In the genomic region with DNA sequence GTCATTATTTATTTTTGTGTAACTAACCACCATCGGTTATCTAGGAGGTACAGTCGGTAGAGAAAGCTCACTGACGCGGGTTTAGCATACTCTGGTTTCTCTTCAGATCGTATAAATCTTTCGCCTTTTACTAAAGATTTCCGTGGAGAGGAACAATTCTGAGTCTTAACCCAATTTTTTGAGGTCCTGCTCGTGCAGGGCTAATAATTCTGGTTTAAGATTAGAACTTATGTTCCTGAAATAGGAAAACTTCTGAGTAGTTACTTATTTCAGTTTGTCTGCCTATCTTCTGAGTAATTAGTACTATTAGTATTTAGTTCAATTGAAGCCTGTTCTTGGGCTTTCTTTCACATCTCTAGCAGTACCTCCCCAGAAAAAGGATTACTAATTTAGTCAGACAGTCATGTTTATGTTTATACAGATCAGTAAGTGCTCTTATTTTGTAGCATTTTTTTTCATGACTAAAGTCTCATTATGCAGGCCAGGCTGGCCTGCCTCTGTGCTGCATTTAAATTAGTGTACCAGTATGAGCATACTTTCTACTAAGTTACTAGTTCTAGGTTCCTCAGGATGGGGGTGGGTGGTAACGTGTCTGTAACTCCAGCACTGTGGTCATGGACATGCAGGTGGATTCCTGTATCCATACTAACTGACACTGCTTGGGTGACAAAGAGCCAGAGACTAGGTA, we compare ENCODE assay signal across 8 mouse cellular contexts. TPM values are rescaled to one million over a fixed set of nuclear protein-coding genes. Genes with fewer than 3 reads are reported as not detected.
DNase-seq lines count a peak whose midpoint lies in the region; ATAC-seq and TF ChIP-seq lines count a peak whose summit lies in the region.

No protein-coding gene starts in this region.

- WGBS in embryonic facial prominence, embryonic 13.5 days = under 1% methylated on average over 9 of the region's 9 CpGs
- WGBS in small intestine, adult 2 months = 1% methylated on average over 9 of the region's 9 CpGs

- peak; percentile 18 to 65 for DNase-seq in adrenal gland, adult (ENCODE audit: inconsistent age in 2 of 2, low spot score in 1 of 2)
- no peak for DNase-seq in adrenal gland, postnatal 36 days
- DNase-seq in MEL-GATA-1-ER (ENCODE audit: extremely low read depth, low read depth) = peak; percentile 99
- peak; percentile 12 to 46 for DNase-seq in heart, postnatal 14 days
- peak; percentile 37 to 39 for DNase-seq in kidney, postnatal 36 days
- DNase-seq in lung, postnatal 36 days = peak; percentile 17

- peak overlapping the region; percentile 83 for H3K27ac ChIP-seq in embryonic facial prominence, embryonic 13.5 days
- peak overlapping the region; percentile 50; the same call in 1 of the 2 replicates for H3K27ac ChIP-seq in small intestine, adult 2 months (ENCODE audit: insufficient read depth, low read depth, low read length)

- no peak for TF ChIP-seq POLR2A in small intestine, adult 2 months (IDR thresholded peaks at IDR 0.05; ENCODE audit: low read depth, low read length)

- H3K9ac ChIP-seq in embryonic facial prominence, embryonic 13.5 days = peak overlapping the region; percentile 61

- peak; percentile 82 for ATAC-seq in embryonic facial prominence, embryonic 13.5 days (ENCODE audit: insufficient number of reproducible peaks, insufficient read depth, low FRiP score, low TSS enrichment, low read depth)

- H3K9me3 ChIP-seq in embryonic facial prominence, embryonic 13.5 days = no peaks in the 10 kb centered on the region

- H3K27me3 ChIP-seq in embryonic facial prominence, embryonic 13.5 days = no peaks in the 10 kb centered on the region
- no peaks in the 10 kb centered on the region for H3K27me3 ChIP-seq in small intestine, adult 2 months (ENCODE audit: control insufficient read depth, insufficient read depth, low read length)

- intact Hi-C loops in heart, postnatal 14 days (cut with DNase I) = no loop called here

- no peak for TF ChIP-seq CTCF in small intestine, adult 2 months (IDR thresholded peaks at IDR 0.05; ENCODE audit: extremely low read depth, insufficient read length, insufficient replicate concordance, low read depth, low read length)

- H3K36me3 ChIP-seq in embryonic facial prominence, embryonic 13.5 days = no peaks in the 10 kb centered on the region
- no peaks in the 10 kb centered on the region for H3K36me3 ChIP-seq in small intestine, adult 2 months (ENCODE audit: control insufficient read depth, insufficient read depth, low read length)

- H3K4me3 ChIP-seq in embryonic facial prominence, embryonic 13.5 days = peak overlapping the region; percentile 36
- H3K4me3 ChIP-seq in small intestine, adult 2 months (ENCODE audit: low read depth, low read length) = no peak overlapping the region

- peak overlapping the region; percentile 52 for H3K4me2 ChIP-seq in embryonic facial prominence, embryonic 13.5 days

- 0 out of 2 replicates have a peak, but pooled peaks cover 7% of the 10 kb centered on the region for H3K4me1 ChIP-seq in embryonic facial prominence, embryonic 13.5 days
- 0 out of 2 replicates have a peak, but pooled peaks cover 2% of the 10 kb centered on the region for H3K4me1 ChIP-seq in small intestine, adult 2 months (ENCODE audit: control insufficient read depth, insufficient read depth, insufficient read length, low read length)

RNA-seq across cellular contexts. Expression of gene Kif2c, which starts 7.6 kb away (rescaled TPM):
- 1 to 10 TPM; 2.1 to 2.3 TPM for total RNA-seq in adrenal gland, postnatal 36 days (2021)
- polyA plus RNA-seq in embryonic facial prominence, embryonic 13.5 days (2015; fragmentation: Nextera tagmentation; extraction: Ambion mirVana) = 63.4 and 73.4 TPM in 2 replicates
- total RNA-seq in heart, postnatal 14 days (2021) = 1 to 10 TPM; 1.7 to 3.4 TPM
- polyA plus RNA-seq in small intestine, adult 2 months (2012; rRNA removed) = 0.81 and 2.8 TPM in 2 replicates

RNA-seq across cellular contexts. Expression of gene Rps8, which starts 34.0 kb away (rescaled TPM):
- 1,000 to 10,000 TPM; 1,017 to 1,149 TPM for total RNA-seq in adrenal gland, postnatal 36 days (2021)
- polyA plus RNA-seq in embryonic facial prominence, embryonic 13.5 days (2015; fragmentation: Nextera tagmentation; extraction: Ambion mirVana) = 1,074 and 1,114 TPM in 2 replicates
- 100 to 1,000 TPM; 590 to 604 TPM for total RNA-seq in heart, postnatal 14 days (2021)
- 205 and 258 TPM in 2 replicates for polyA plus RNA-seq in small intestine, adult 2 months (2012; rRNA removed)

RNA-seq across cellular contexts. Expression of gene Plk3, which starts 56.2 kb away (rescaled TPM):
- total RNA-seq in adrenal gland, postnatal 36 days (2021) = 10 to 100 TPM; 12.8 to 44.6 TPM
- polyA plus RNA-seq in embryonic facial prominence, embryonic 13.5 days (2015; fragmentation: Nextera tagmentation; extraction: Ambion mirVana) = 3.2 and 3.3 TPM in 2 replicates
- 1 to 10 TPM; 1.8 to 3.1 TPM for total RNA-seq in heart, postnatal 14 days (2021)
- 23.5 and 23.9 TPM in 2 replicates for polyA plus RNA-seq in small intestine, adult 2 months (2012; rRNA removed)

Comparison
In these comparisons a context has a peak if more than half of its experiments do, and no peak if none do; other contexts are left out.
1. DNase-seq: peak in adrenal gland, adult (2 of 2), MEL-GATA-1-ER (single experiment), heart, postnatal 14 days (2 of 2), kidney, postnatal 36 days (2 of 2) and lung, postnatal 36 days (single experiment); none in adrenal gland, postnatal 36 days (0 of 2).